Mouse (Mus musculus) thymus, postnatal 36 days (tissue): ENCODE data around the gene Il6st.

Source experiments
- DNase-seq, 2 experiments: peaks; one replicate each; pipeline ENCODE4 v3.0.0; 2022; ENCODE audit warnings: mixed read lengths in 2 of 2

Il6st gene

GRCm38 (mm10) chr13:112463868-112464625 is at the start of gene Il6st:
Il6st (plus strand) TSS chr13:112464070.
- peak; percentile 93 to 94 for DNase-seq

GRCm38 (mm10) chr13:112415896-112416295 is 48.0 kb upstream of the Il6st start:
- no peak for DNase-seq

- DNase-seq: no peak
These were observed 47.3 kb upstream of the Il6st start for GRCm38 (mm10) chr13:112416410-112417162.

GRCm38 (mm10) chr13:112417163-112417523 is 46.7 kb upstream of the Il6st start:
- DNase-seq: no peak

- DNase-seq: peak; percentile 48 to 72
These were observed 45.9 kb upstream of the Il6st start for GRCm38 (mm10) chr13:112417861-112418423.

- DNase-seq: peak; percentile 42 to 64
These were observed 45.3 kb upstream of the Il6st start for GRCm38 (mm10) chr13:112418595-112418994.

GRCm38 (mm10) chr13:112424212-112424611 is 39.7 kb upstream of the Il6st start:
- peak; percentile 57 to 72 for DNase-seq

- peak; percentile 61 to 78 for DNase-seq
These were observed 39.2 kb upstream of the Il6st start for GRCm38 (mm10) chr13:112424635-112425034.

GRCm38 (mm10) chr13:112425181-112425654 is 38.7 kb upstream of the Il6st start:
- DNase-seq: peak; percentile 44 to 56

- DNase-seq: peak; percentile 63 to 65
These were observed 37.4 kb upstream of the Il6st start for GRCm38 (mm10) chr13:112426265-112427135.

- peak in 1 of 2 experiments; percentile 42 for DNase-seq
These were observed 36.8 kb upstream of the Il6st start for GRCm38 (mm10) chr13:112427136-112427470.

- peak; percentile 61 to 71 for DNase-seq
These were observed 36.3 kb upstream of the Il6st start for GRCm38 (mm10) chr13:112427521-112427920.

- DNase-seq: peak; percentile 58 to 71
These were observed 30.6 kb upstream of the Il6st start for GRCm38 (mm10) chr13:112433271-112433670.

GRCm38 (mm10) chr13:112435241-112436075 is 28.4 kb upstream of the Il6st start:
- no peak for DNase-seq

- DNase-seq: no peak
These were observed 27.6 kb upstream of the Il6st start for GRCm38 (mm10) chr13:112436288-112436687.

GRCm38 (mm10) chr13:112438001-112438868 is 25.6 kb upstream of the Il6st start:
- peak; percentile 41 to 56 for DNase-seq

GRCm38 (mm10) chr13:112439105-112439818 is 24.6 kb upstream of the Il6st start:
- peak; percentile 52 to 71 for DNase-seq

GRCm38 (mm10) chr13:112439917-112440361 is 23.9 kb upstream of the Il6st start:
- DNase-seq: peak; percentile 90 to 94

GRCm38 (mm10) chr13:112440668-112441067 is 23.2 kb upstream of the Il6st start:
- no peak for DNase-seq
